Mouse (Mus musculus): Measurements from ENCODE around the gene Miip. TPM values are rescaled to one million over a fixed set of nuclear protein-coding genes. Genes with fewer than 3 reads are reported as not detected.

The Miip gene
- polyA plus RNA-seq, 1 experiment = 48.8 TPM

DNA sequence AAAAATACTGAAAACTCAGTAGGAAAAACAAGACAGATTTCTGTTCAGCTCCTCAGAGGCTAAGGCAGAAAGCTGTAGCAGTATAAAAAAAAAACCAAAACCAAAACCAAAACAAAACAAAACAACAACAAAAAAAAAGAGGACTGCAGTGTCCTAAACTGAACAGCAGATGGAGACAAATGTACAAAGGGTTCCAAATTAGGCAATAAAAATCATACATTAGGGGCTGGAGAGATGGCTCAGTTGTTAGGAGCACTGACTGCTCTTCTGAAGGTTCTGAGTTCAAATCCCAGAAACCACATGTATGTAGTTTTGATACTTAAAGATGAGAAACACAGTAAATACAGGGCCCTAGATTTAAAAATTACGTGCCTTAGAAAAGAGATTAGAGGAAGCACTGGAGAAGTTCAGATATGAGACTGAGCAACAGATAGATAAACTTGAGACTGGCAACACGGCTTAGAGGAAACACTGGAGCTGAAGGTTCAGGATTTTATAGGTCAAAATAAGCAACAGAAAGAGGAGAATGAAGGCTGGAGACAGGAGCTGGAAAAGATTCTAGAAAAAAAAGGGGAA lies 53.9 kb downstream of the Miip start:
- Histone ChIP-seq H3K4me3 (ENCODE audit: low read depth, low read length) (no peak overlapping the region), H3K9ac (ENCODE audit: low read depth, poor library complexity, severe bottlenecking) (no peak overlapping the region), H3K36me3 (ENCODE audit: control insufficient read depth, insufficient read depth, low read length, poor library complexity, severe bottlenecking) (no peaks in the 10 kb centered on the region), H3K27ac (ENCODE audit: insufficient read depth, low read length) (no peak overlapping the region), H3K4me1 (ENCODE audit: control insufficient read depth, insufficient read depth, low read length) (peaks cover 6% of the 10 kb centered on the region), H3K27me3 (ENCODE audit: control insufficient read depth, insufficient read depth, low read length, poor library complexity, severe bottlenecking) (no peaks in the 10 kb centered on the region), H3K9me3 (replicated peaks; ENCODE audit: control insufficient read depth, insufficient read depth, low read length, poor library complexity, severe bottlenecking) (no peaks in the 10 kb centered on the region)
- TF ChIP-seq CTCF (IDR thresholded peaks at IDR 0.05; ENCODE audit: low read depth, low read length) = no peak
- TF ChIP-seq POLR2A (IDR thresholded peaks at IDR 0.05; ENCODE audit: insufficient read depth, low read length) = no peak
- TF ChIP-seq EP300 (IDR thresholded peaks at IDR 0.05; ENCODE audit: insufficient read depth, low read depth, low read length) = no peak

DNA sequence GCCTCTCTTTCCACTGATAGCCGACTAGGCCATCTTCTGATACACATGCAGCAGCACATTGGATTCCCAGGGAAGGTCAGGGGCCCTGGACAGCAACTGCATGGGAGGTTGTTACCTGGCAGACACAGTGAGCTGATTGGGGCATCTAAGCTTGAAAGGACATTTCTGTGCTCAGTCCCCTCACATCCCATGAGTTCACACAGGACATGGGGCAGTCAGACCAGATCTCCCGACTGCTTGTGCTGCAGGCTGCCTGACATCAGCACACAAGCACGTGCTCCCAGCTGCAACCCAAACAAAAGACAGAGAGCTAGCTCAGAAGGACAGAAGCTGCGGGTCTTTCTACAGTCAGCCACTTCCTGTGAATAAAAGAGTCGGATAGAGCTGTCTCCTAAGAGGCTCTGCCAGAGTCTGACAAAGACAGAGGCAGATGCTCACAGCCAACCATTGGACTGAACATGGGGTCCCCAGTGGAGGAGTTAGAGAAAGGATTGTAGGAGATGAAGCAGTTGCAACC lies 55.3 kb downstream of the Miip start:
- no peaks in the 10 kb centered on the region for H3K36me3 ChIP-seq (ENCODE audit: control insufficient read depth, insufficient read depth, low read length, poor library complexity, severe bottlenecking)
- H3K9ac ChIP-seq (ENCODE audit: low read depth, poor library complexity, severe bottlenecking) = no peak overlapping the region
- no peak for TF ChIP-seq POLR2A (IDR thresholded peaks at IDR 0.05; ENCODE audit: insufficient read depth, low read length)
- TF ChIP-seq CTCF (IDR thresholded peaks at IDR 0.05; ENCODE audit: low read depth, low read length) = no peak
- no peak for TF ChIP-seq EP300 (IDR thresholded peaks at IDR 0.05; ENCODE audit: insufficient read depth, low read depth, low read length)
- H3K27ac ChIP-seq (ENCODE audit: insufficient read depth, low read length) = no peak overlapping the region
- H3K4me1 ChIP-seq (ENCODE audit: control insufficient read depth, insufficient read depth, low read length) = peaks cover 1% of the 10 kb centered on the region
- no peak overlapping the region for H3K4me3 ChIP-seq (ENCODE audit: low read depth, low read length)
- no peaks in the 10 kb centered on the region for H3K9me3 ChIP-seq (replicated peaks; ENCODE audit: control insufficient read depth, insufficient read depth, low read length, poor library complexity, severe bottlenecking)
- H3K27me3 ChIP-seq (ENCODE audit: control insufficient read depth, insufficient read depth, low read length, poor library complexity, severe bottlenecking) = no peaks in the 10 kb centered on the region

Other genes with a start within 250 kb of the Miip start
- 91.2 and 99.8 TPM in 2 replicates for gene Zfp979, start 226.3 kb downstream of the Miip start, polyA plus RNA-seq (2011; ENCODE audit: insufficient read depth, insufficient read length, low read depth, missing spikeins)
- gene Zfp534, start 166.3 kb downstream of the Miip start, polyA plus RNA-seq (2011; ENCODE audit: insufficient read depth, insufficient read length, low read depth, missing spikeins) = 25.0 and 26.4 TPM in 2 replicates
- gene Zfp984, start 59.0 kb downstream of the Miip start, polyA plus RNA-seq (2011; ENCODE audit: insufficient read depth, insufficient read length, low read depth, missing spikeins) = 54.0 and 59.1 TPM in 2 replicates
- 8.8 and 11.5 TPM in 2 replicates for gene Zfp933, start 20.4 kb downstream of the Miip start, polyA plus RNA-seq (2011; ENCODE audit: insufficient read depth, insufficient read length, low read depth, missing spikeins)
- 9.2 and 12.6 TPM in 2 replicates for gene Fv1, start 163 bp upstream of the Miip start, polyA plus RNA-seq (2011; ENCODE audit: insufficient read depth, insufficient read length, low read depth, missing spikeins)
- gene Mfn2, start 35.9 kb upstream of the Miip start, polyA plus RNA-seq (2011; ENCODE audit: insufficient read depth, insufficient read length, low read depth, missing spikeins) = 14.6 and 16.7 TPM in 2 replicates
- 21.7 and 26.3 TPM in 2 replicates for gene Plod1, start 68.0 kb upstream of the Miip start, polyA plus RNA-seq (2011; ENCODE audit: insufficient read depth, insufficient read length, low read depth, missing spikeins)
- gene 2510039O18Rik, start 72.1 kb upstream of the Miip start, polyA plus RNA-seq (2011; ENCODE audit: insufficient read depth, insufficient read length, low read depth, missing spikeins) = 23.1 and 23.3 TPM in 2 replicates
- gene Nppb, start 117.0 kb upstream of the Miip start, polyA plus RNA-seq (2011; ENCODE audit: insufficient read depth, insufficient read length, low read depth, missing spikeins) = 0.87 and 2.1 TPM in 2 replicates
- gene Nppa, start 131.9 kb upstream of the Miip start, polyA plus RNA-seq (2011; ENCODE audit: insufficient read depth, insufficient read length, low read depth, missing spikeins) = not detected in 2 replicates
- 13.7 and 16.7 TPM in 2 replicates for gene Clcn6, start 170.0 kb upstream of the Miip start, polyA plus RNA-seq (2011; ENCODE audit: insufficient read depth, insufficient read length, low read depth, missing spikeins)
- 9.5 and 13.7 TPM in 2 replicates for gene Mthfr, start 170.3 kb upstream of the Miip start, polyA plus RNA-seq (2011; ENCODE audit: insufficient read depth, insufficient read length, low read depth, missing spikeins)
- gene Agtrap, start 219.2 kb upstream of the Miip start, polyA plus RNA-seq (2011; ENCODE audit: insufficient read depth, insufficient read length, low read depth, missing spikeins) = 48.2 and 60.6 TPM in 2 replicates

Data from ES-Bruce4 (cell line).